Mouse (Mus musculus) kidney, embryonic 14.5 days (tissue): ENCODE measurements around the gene Nap1l4. TPM values are rescaled to one million over a fixed set of nuclear protein-coding genes. Genes with fewer than 3 reads are reported as not detected.
A peak's percentile ranks its signal among the peaks of the same experiment; 100 is the strongest.

Source experiments
- ATAC-seq: fragments of 200-750 bp; cut with Nextera tagmentation; 2 replicates; pipeline ENCODE4 v1.8.0; 2017; ENCODE audit warnings: moderate number of reproducible peaks, mild to moderate bottlenecking, moderate TSS enrichment, moderate library complexity; ENCODE audit not compliant: low FRiP score, low TSS enrichment
- H3K27ac ChIP-seq: fragments of 300-500 bp; sonication (generic); 2 replicates; pipeline ENCODE4 v1.5.1; 2014; ENCODE audit warnings: low read depth, mild to moderate bottlenecking, low read length, moderate library complexity, mixed read lengths
- H3K27me3 ChIP-seq: fragments of 300-500 bp; sonication (generic); 2 replicates; pipeline ENCODE4 v1.6.1; 2014; ENCODE audit warnings: mild to moderate bottlenecking, low read length; ENCODE audit not compliant: control insufficient read depth, insufficient read depth
- H3K36me3 ChIP-seq: fragments of 300-500 bp; sonication (generic); 2 replicates; pipeline ENCODE4 v1.6.1; 2014; ENCODE audit warnings: low read length, mixed read lengths; ENCODE audit not compliant: control insufficient read depth, insufficient read depth
- H3K4me1 ChIP-seq: fragments of 300-500 bp; sonication (generic); 2 replicates; pipeline ENCODE4 v1.6.1; 2014; ENCODE audit warnings: low read length, mixed read lengths; ENCODE audit not compliant: control insufficient read depth, insufficient read depth
- H3K4me2 ChIP-seq: fragments of 300-500 bp; sonication (generic); replicated peaks from 2 replicates; pipeline ENCODE4 v1.6.1; 2014; ENCODE audit warnings: low read depth, mild to moderate bottlenecking, low read length
- H3K4me3 ChIP-seq: fragments of 300-500 bp; sonication (generic); 2 replicates; pipeline ENCODE4 v1.5.1; 2014; ENCODE audit warnings: mild to moderate bottlenecking, low read length
- H3K9ac ChIP-seq: fragments of 300-500 bp; sonication (generic); 2 replicates; pipeline ENCODE4 v1.6.1; 2014; ENCODE audit warnings: low read depth, mild to moderate bottlenecking, low read length, moderate library complexity
- H3K9me3 ChIP-seq: fragments of 300-500 bp; sonication (generic); 2 replicates; pipeline ENCODE4 v1.6.1; 2016; ENCODE audit warnings: low read length; ENCODE audit not compliant: control insufficient read depth
- WGBS: fragments of 180-500 bp; shearing (Covaris S2); extraction: QIAGEN DNeasy Blood & Tissue Kit; methylation state at CpG from one replicate; pipeline ENCODE4 v1.1.7; 2014; 5-methylcytosine and 5-hydroxymethylcytosine counted together
- polyA plus RNA-seq: library from polyadenylated mRNA; unstranded; fragments of >200 nt; fragmentation: Nextera tagmentation; extraction: Ambion mirVana; gene quantifications from 2 replicates; pipeline ENCODE4 v1.2.1, GENCODE M21; 2014

Gene Nap1l4
- polyA plus RNA-seq, 1 experiment from 2014 or later, result 138 TPM

- H3K4me2 ChIP-seq, result no peak overlapping the region
- H3K4me3 ChIP-seq, result no peak overlapping the region
- H3K36me3 ChIP-seq, result peaks cover 28% of the 10 kb centered on the region
- WGBS, result 94% methylated on average over 3 of the region's 3 CpGs
- no peaks in the 10 kb centered on the region for H3K27me3 ChIP-seq
- H3K27ac ChIP-seq, result no peak overlapping the region
- no peaks in the 10 kb centered on the region for H3K9me3 ChIP-seq
- ATAC-seq, result no peak
- no peak overlapping the region for H3K9ac ChIP-seq
- H3K4me1 ChIP-seq, result no peaks in the 10 kb centered on the region
Measured at GRCm38 (mm10) chr7:143510593-143511334, 38.1 kb downstream of the Nap1l4 start.

- Histone ChIP-seq H3K4me2 (no peak overlapping the region), H3K27ac (no peak overlapping the region), H3K9ac (no peak overlapping the region), H3K9me3 (no peaks in the 10 kb centered on the region), H3K27me3 (peaks cover 3% of the 10 kb centered on the region; the same call in 1 of the 2 replicates), H3K36me3 (peaks cover 16% of the 10 kb centered on the region), H3K4me3 (no peak overlapping the region), H3K4me1 (no peaks in the 10 kb centered on the region)
- ATAC-seq, result no peak
- WGBS, result 77% methylated on average over 1 of the region's 1 CpGs
Measured at GRCm38 (mm10) chr7:143509566-143509965, 39.3 kb downstream of the Nap1l4 start.

- Histone ChIP-seq H3K9me3 (no peaks in the 10 kb centered on the region), H3K27ac (no peak overlapping the region), H3K9ac (no peak overlapping the region), H3K36me3 (no peaks in the 10 kb centered on the region; the same call in 1 of the 2 replicates), H3K27me3 (peaks cover 23% of the 10 kb centered on the region), H3K4me1 (no peaks in the 10 kb centered on the region), H3K4me2 (no peak overlapping the region), H3K4me3 (no peak overlapping the region)
- ATAC-seq, result no peak
- WGBS, result 24% methylated on average over 7 of the region's 7 CpGs
Measured at GRCm38 (mm10) chr7:143506675-143507074, 42.2 kb downstream of the Nap1l4 start.

- no peak for ATAC-seq
- no peaks in the 10 kb centered on the region; the same call in 1 of the 2 replicates for H3K36me3 ChIP-seq
- no peaks in the 10 kb centered on the region for H3K9me3 ChIP-seq
- H3K4me1 ChIP-seq, result no peaks in the 10 kb centered on the region
- H3K9ac ChIP-seq, result no peak overlapping the region
- no peak overlapping the region for H3K27ac ChIP-seq
- no peak overlapping the region for H3K4me3 ChIP-seq
- H3K27me3 ChIP-seq, result peaks cover 24% of the 10 kb centered on the region
- WGBS, result 63% methylated on average over 7 of the region's 7 CpGs
- no peak overlapping the region for H3K4me2 ChIP-seq
Measured at GRCm38 (mm10) chr7:143506271-143506670, 42.6 kb downstream of the Nap1l4 start.

GRCm38 (mm10) chr7:143505823-143506222, 43.1 kb downstream of the Nap1l4 start:
- H3K9me3 ChIP-seq, result no peaks in the 10 kb centered on the region
- no peaks in the 10 kb centered on the region; the same call in 1 of the 2 replicates for H3K36me3 ChIP-seq
- WGBS, result 31% methylated on average over 11 of the region's 11 CpGs
- no peak overlapping the region for H3K4me3 ChIP-seq
- H3K27ac ChIP-seq, result no peak overlapping the region
- no peak overlapping the region for H3K4me2 ChIP-seq
- H3K9ac ChIP-seq, result no peak overlapping the region
- no peaks in the 10 kb centered on the region for H3K4me1 ChIP-seq
- H3K27me3 ChIP-seq, result peaks cover 28% of the 10 kb centered on the region
- ATAC-seq, result no peak

GRCm38 (mm10) chr7:143505411-143505810, 43.5 kb downstream of the Nap1l4 start:
- Histone ChIP-seq H3K36me3 (no peaks in the 10 kb centered on the region), H3K4me3 (no peak overlapping the region), H3K27me3 (peaks cover 33% of the 10 kb centered on the region), H3K4me1 (no peaks in the 10 kb centered on the region), H3K9me3 (no peaks in the 10 kb centered on the region), H3K9ac (no peak overlapping the region), H3K4me2 (no peak overlapping the region), H3K27ac (no peak overlapping the region)
- ATAC-seq, result no peak
- WGBS, result 90% methylated on average over 2 of the region's 2 CpGs

- no peak overlapping the region for H3K4me3 ChIP-seq
- H3K27ac ChIP-seq, result no peak overlapping the region
- no peak overlapping the region for H3K9ac ChIP-seq
- ATAC-seq, result no peak
- WGBS, result 71% methylated on average over 6 of the region's 6 CpGs
- no peaks in the 10 kb centered on the region for H3K4me1 ChIP-seq
- peaks cover 37% of the 10 kb centered on the region for H3K27me3 ChIP-seq
- H3K36me3 ChIP-seq, result no peaks in the 10 kb centered on the region
- no peaks in the 10 kb centered on the region for H3K9me3 ChIP-seq
- no peak overlapping the region for H3K4me2 ChIP-seq
Measured at GRCm38 (mm10) chr7:143503926-143504325, 45.0 kb downstream of the Nap1l4 start.

GRCm38 (mm10) chr7:143502418-143503200, 46.3 kb downstream of the Nap1l4 start, which contains the start of gene Phlda2:
Gene Phlda2, minus strand, starts transcription at chr7:143503150.
- Histone ChIP-seq H3K36me3 (no peaks in the 10 kb centered on the region), H3K9me3 (no peaks in the 10 kb centered on the region), H3K4me2 (peak within 1 kb of the TSS; percentile 67), H3K9ac (peak within 1 kb of the TSS; percentile 40; the same call in 1 of the 2 replicates), H3K4me3 (peak within 1 kb of the TSS; percentile 44), H3K27ac (no peak within 1 kb of the TSS), H3K27me3 (peaks cover 37% of the 10 kb centered on the region), H3K4me1 (no peaks in the 10 kb centered on the region)
- 0 out of 2 replicates have a peak, but pooled peaks have one; percentile 14 for ATAC-seq
- WGBS, result 4% methylated on average over 51 of the region's 51 CpGs
